Mouse (Mus musculus) forebrain, embryonic 10.5 days (tissue): ENCODE data around the gene Proser1. TPM values are rescaled to one million over a fixed set of nuclear protein-coding genes. Genes with fewer than 3 reads are reported as not detected.
A peak's percentile ranks its signal among the peaks of the same experiment; 100 is the strongest.

Source experiments
- DNase-seq: peaks from one replicate; pipeline ENCODE4 v3.0.0-alpha.2; 2017; ENCODE audit warnings: low spot score; ENCODE audit errors: extremely low spot score
- H3K27ac ChIP-seq: fragments of 300-500 bp; sonication (generic); 2 replicates; pipeline ENCODE4 v1.5.1; 2016; ENCODE audit warnings: mild to moderate bottlenecking
- H3K27me3 ChIP-seq: fragments of 300-500 bp; sonication (generic); 2 replicates; pipeline ENCODE4 v1.6.1; 2016; ENCODE audit warnings: mild to moderate bottlenecking; ENCODE audit not compliant: poor library complexity, severe bottlenecking
- H3K36me3 ChIP-seq: fragments of 300-500 bp; sonication (generic); replicated peaks from 2 replicates; pipeline ENCODE4 v1.6.1; 2016; ENCODE audit warnings: mild to moderate bottlenecking, moderate library complexity
- H3K4me1 ChIP-seq: fragments of 300-500 bp; sonication (generic); 2 replicates; pipeline ENCODE4 v1.6.1; 2016
- H3K4me3 ChIP-seq: fragments of 300-500 bp; sonication (generic); 2 replicates; pipeline ENCODE4 v1.5.1; 2016; ENCODE audit warnings: mild to moderate bottlenecking, moderate library complexity
- H3K9me3 ChIP-seq: fragments of 300-500 bp; sonication (generic); 2 replicates; pipeline ENCODE4 v1.6.1; 2016; ENCODE audit warnings: mild to moderate bottlenecking, moderate library complexity
- WGBS: fragments of 180-500 bp; shearing (Covaris S2); methylation state at CpG from one replicate; pipeline ENCODE4 v1.1.7; 2016; 5-methylcytosine and 5-hydroxymethylcytosine counted together
- polyA plus RNA-seq: library from polyadenylated mRNA; unstranded; fragments of >200 nt; fragmentation: Nextera tagmentation; extraction: Ambion mirVana; gene quantifications from 2 replicates; pipeline ENCODE4 v1.2.1, GENCODE M21; 2016

Proser1 gene
- polyA plus RNA-seq, 1 experiment from 2014 or later: 22.0 TPM

GRCm38 (mm10) chr3:53514221-53515065, 51.0 kb downstream of the Proser1 start:
- H3K4me3 ChIP-seq: no peak overlapping the region
- 89% methylated on average over 4 of the region's 4 CpGs for WGBS
- H3K27ac ChIP-seq: no peak overlapping the region
- no peak for DNase-seq
- H3K9me3 ChIP-seq: no peaks in the 10 kb centered on the region
- H3K4me1 ChIP-seq: no peaks in the 10 kb centered on the region
- peaks cover 9% of the 10 kb centered on the region for H3K36me3 ChIP-seq
- no peaks in the 10 kb centered on the region for H3K27me3 ChIP-seq

- WGBS: 92% methylated on average over 10 of the region's 10 CpGs
Observed at GRCm38 (mm10) chr3:53522794-53523193, 59.3 kb downstream of the Proser1 start.

GRCm38 (mm10) chr3:53525737-53526136, 62.3 kb downstream of the Proser1 start:
- Histone ChIP-seq H3K36me3 (no peaks in the 10 kb centered on the region), H3K4me1 (no peaks in the 10 kb centered on the region), H3K9me3 (no peaks in the 10 kb centered on the region), H3K27me3 (0 out of 2 replicates have a peak, but pooled peaks cover 4% of the 10 kb centered on the region), H3K4me3 (peak overlapping the region; percentile 40), H3K27ac (no peak overlapping the region)
- DNase-seq: peak; percentile 61
- 40% methylated on average over 21 of the region's 21 CpGs for WGBS

More at GRCm38 (mm10) chr3:53522794-53523193, 59.3 kb downstream of the Proser1 start:
- H3K4me3 ChIP-seq: no peak overlapping the region
- H3K36me3 ChIP-seq: peaks cover 6% of the 10 kb centered on the region
- H3K27me3 ChIP-seq: 0 out of 2 replicates have a peak, but pooled peaks cover 4% of the 10 kb centered on the region
- no peaks in the 10 kb centered on the region for H3K9me3 ChIP-seq
- no peak overlapping the region for H3K27ac ChIP-seq
- no peak for DNase-seq
- no peaks in the 10 kb centered on the region for H3K4me1 ChIP-seq

- DNase-seq: no peak
- 0 out of 2 replicates have a peak, but pooled peaks cover 4% of the 10 kb centered on the region for H3K27me3 ChIP-seq
- no peaks in the 10 kb centered on the region for H3K4me1 ChIP-seq
- no peaks in the 10 kb centered on the region for H3K9me3 ChIP-seq
- H3K4me3 ChIP-seq: no peak overlapping the region
- H3K27ac ChIP-seq: no peak overlapping the region
- 91% methylated on average over 6 of the region's 6 CpGs for WGBS
- peaks cover 4% of the 10 kb centered on the region; the same call in 1 of the 2 replicates for H3K36me3 ChIP-seq
Observed at GRCm38 (mm10) chr3:53530305-53530704, 66.8 kb downstream of the Proser1 start.

Other genes starting within 250 kb of the Proser1 start
- 9.8 and 10.3 TPM in 2 replicates for gene Nhlrc3, start 334 bp upstream of the Proser1 start, polyA plus RNA-seq
- not detected in 2 replicates for gene Stoml3, start 25.0 kb downstream of the Proser1 start, polyA plus RNA-seq
- 4.0 and 4.6 TPM in 2 replicates for gene Frem2, start 193.7 kb downstream of the Proser1 start, polyA plus RNA-seq